Mouse (Mus musculus) right cerebral cortex, postnatal 10 days (tissue): Measurements from ENCODE around the gene Myadm.

Source experiments
- DNase-seq, 2 experiments: peaks; one replicate each; pipeline ENCODE4 v3.0.0; 2021; ENCODE audit warnings: low spot score in 2 of 2

Myadm gene

DNA sequence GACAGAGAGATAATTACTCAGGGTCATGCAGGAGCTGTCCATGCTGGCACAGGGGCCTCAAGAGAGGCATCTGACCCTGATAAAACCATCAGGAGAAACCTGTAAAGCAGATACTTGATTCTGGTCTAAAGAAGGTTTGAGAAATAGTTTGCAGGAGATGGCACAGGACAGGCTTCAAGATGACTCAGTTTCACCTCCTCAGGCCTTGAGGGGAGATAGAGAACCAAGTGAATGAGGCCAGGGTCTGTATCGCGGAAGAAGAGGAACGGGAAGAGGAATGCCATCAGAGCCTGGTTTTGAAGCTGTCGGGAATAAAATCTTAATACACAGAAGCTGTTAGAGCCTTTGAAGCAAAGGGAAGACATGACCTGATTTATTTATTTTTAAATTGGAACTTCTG is 28.8 kb downstream of the Myadm start:
- no peak for DNase-seq

GRCm38 (mm10) chr7:3320856-3321255 is 32.0 kb downstream of the Myadm start:
- DNase-seq: no peak

- DNase-seq: no peak
Observed at GRCm38 (mm10) chr7:3323826-3324225, 34.9 kb downstream of the Myadm start.

- no peak for DNase-seq
Observed at GRCm38 (mm10) chr7:3327961-3328360, 39.1 kb downstream of the Myadm start.

DNA sequence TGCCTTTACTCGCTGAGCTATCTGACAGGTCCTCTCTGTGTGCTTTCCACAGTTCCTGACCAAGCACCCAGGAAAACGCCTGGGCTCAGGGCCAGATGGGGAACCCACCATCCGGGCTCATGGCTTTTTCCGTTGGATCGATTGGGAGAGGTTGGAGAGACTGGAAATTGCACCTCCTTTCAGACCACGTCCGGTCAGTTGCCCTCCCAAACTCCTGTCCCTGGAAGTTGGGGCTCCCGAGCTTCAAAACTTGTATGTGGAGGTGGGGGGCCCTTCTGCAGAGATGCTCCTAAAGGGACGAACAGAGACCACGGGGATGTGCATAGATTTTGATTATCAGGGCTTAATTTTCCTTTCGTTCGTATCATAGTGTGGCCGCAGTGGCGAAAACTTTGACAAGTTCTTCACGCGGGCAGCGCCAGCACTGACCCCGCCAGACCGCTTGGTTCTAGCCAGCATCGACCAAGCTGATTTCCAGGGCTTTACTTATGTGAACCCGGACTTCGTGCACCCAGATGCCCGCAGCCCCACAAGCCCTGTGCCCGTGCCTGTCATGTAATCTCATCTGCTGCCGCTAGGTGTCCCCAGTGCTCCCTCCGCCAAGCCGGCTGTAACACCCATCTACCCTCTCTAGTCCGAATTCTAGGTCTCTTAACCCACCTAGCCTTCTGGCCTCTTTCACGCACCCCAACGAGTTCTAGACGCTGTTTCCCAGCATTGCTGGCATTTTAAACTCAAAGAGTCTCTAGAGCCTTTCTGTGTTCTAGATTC is 41.1 kb downstream of the Myadm start:
- DNase-seq: peak; percentile 81 to 87

DNA sequence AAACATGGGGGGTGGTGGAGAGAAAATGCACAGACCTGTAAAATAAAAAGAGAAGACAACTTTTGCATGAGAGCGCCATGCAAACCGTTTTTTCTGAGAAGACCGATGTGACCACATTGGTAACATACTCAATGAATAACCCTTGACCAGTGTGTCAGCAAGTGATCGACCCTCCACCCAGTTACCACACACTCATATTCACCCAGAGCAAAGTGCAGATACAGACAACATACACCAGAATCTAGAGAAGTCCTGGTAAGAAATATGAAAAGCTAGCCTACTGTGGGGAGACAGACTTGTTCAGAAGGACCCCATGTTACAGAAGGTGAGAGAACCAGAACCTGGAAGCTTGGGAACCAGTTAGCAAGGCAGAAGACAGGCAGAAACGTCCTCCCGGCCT is 42.3 kb downstream of the Myadm start:
- no peak for DNase-seq

DNA sequence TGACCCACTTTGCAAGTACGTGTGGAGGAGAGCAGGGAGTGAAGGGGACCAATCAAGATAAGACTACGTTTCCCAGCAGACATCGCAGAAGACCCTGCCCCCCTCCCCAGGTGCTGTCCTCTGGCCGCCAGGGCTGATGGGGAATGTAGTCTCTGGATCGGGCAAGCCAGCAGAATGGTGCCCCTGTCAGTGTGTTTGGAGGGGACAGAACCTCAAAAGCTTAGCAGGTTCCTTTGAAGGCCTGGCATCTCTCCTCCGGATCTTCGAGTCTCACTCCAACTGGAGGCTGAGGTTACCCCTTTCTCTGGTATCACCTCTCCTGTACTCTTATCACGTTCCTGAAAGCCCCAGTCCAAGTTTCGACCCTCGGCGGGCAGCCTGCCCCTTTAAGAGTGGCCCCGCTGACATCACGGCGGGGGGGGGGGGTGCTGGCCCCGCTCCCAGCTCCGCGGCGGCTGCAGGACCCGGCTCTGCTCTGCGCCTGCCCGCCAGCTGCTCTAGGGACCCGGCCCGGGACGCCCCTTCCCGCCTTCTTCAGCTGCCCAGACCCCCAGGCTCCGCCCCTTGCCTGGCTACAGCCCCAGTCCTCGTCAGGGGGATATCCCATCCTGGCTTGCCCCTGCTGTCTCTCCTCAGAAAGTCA is 42.8 kb downstream of the Myadm start:
- peak; percentile 91 to 92 for DNase-seq

DNA sequence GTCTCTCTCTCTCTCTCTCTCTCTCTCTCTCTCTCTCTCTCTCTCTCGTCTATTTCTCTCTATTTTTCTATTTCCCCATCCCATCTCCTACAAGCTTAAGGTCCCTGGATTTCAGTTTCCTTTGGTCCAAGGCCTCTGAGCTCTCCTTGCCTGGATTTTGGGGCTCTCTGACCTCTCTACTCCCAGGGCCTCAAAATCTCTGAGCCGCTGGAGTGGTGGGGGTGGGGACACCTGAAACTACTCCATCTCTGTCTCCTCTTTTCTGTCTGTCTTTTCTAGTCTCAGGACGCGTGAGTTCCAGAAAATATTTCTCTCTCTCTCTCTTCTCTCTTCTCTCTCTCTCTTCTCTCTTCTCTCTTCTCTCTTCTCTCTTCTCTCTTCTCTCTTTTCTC is 43.3 kb downstream of the Myadm start:
- no peak for DNase-seq

- DNase-seq: peak; percentile 78 to 81
Observed at GRCm38 (mm10) chr7:3332619-3333521, 44.0 kb downstream of the Myadm start, which contains the start of gene Cacng7. Cacng7 (plus strand) TSS chr7:3332955.

GRCm38 (mm10) chr7:3333542-3333941 is 44.7 kb downstream of the Myadm start:
- peak in 1 of 2 experiments; percentile 48 for DNase-seq

DNA sequence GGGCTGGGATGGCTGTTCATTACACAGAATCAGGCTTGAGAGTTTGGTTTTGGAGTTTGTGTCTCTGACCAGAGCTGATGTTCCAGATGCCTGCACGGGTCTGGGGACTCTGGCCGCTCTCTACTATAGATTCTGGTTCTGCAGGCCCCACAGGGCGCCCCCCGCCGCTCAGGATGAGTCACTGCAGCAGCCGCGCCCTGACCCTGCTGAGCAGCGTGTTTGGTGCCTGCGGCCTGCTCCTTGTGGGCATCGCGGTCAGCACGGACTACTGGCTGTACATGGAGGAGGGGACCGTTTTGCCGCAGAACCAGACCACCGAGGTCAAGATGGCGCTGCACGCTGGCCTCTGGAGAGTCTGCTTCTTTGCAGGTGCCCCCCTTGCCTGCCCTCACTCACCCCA is 47.5 kb downstream of the Myadm start:
- no peak for DNase-seq

- DNase-seq: no peak
Observed at GRCm38 (mm10) chr7:3338286-3338935, 49.5 kb downstream of the Myadm start.

- no peak for DNase-seq
Observed at GRCm38 (mm10) chr7:3339010-3339409, 50.1 kb downstream of the Myadm start.

- no peak for DNase-seq
Observed at GRCm38 (mm10) chr7:3343861-3344260, 55.0 kb downstream of the Myadm start.

DNA sequence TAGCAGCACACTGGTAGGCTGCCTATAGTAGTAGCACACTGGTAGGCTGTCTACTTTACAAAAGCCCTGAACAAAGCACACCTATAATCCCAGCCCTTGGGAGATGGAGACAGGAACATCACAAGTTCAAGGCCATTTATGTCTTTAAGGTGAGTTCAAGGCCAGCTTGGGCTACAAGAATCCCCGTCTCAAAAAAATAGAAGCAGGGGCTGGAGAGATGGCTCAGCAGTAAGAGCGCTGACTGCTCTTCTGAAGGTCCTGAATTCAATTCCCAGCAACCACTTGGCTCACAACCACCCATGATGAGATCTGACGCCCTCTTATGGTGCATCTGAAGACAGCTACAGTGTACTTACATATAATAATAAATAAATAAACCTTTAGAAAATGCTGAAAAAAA is 56.4 kb downstream of the Myadm start:
- no peak for DNase-seq

DNA sequence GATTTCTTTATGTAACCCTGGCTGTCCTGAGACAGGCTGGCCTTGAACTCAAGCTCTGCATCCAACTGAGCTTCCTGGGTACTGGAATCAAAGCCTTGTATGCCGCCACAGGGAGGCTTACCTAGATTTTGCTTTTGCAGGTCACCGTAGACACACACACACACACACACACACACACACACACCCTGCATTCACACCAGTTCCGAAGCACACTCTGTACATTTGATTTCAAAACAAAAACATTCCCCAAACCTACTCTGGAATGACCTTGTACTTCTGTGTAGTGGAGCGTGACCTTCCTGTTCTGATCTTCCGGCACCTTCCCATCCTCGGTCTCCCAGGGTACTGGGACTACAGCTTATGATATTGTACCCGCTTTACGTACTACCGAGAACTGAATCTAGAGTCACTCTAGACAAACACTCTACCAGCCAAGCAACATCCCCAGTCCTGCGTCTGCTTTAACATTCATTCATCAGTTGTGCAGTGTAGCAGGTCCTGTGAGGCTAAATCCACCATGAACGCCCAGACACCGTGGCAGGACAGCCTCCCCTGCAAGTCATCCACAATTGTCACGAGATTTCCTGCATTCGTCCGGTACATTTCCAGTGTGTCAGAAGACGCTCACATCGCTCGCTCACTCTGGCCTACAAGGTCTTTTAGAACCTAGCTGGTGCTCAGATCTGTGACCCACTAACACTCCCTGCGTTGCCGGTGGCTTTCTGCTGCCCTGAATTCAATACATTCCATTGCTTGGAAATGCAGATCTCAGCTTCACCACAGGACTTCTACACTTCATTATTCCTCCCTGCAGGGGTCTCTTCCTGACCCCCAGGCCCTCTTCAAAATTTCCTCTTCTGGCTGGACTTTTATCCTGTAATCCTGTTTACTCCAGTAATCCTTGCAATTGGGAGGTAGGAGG is 58.7 kb downstream of the Myadm start:
- no peak for DNase-seq

- DNase-seq: no peak
Observed at GRCm38 (mm10) chr7:3348326-3348725, 59.4 kb downstream of the Myadm start.

DNA sequence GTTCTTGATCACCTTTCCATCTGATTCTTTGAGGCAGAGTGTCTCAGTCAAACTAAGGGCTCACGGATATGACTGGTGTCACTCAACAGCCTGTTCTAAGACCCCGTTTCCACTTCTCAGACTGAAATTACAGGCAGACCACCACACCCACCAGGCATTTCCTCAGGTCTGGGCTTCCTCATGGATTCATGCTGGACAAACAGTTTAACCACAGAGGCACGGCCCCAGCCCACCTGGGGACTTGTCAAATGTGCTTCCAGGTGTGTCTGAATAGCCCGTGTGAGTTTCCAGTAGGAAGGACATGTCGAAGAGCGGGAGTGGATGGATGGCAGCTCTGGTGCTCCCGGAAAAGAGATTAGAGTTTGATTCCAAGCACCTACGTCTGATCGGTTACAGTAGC is 60.9 kb downstream of the Myadm start:
- no peak for DNase-seq
